Mouse (Mus musculus) neural tube, embryonic 14.5 days (tissue): ENCODE measurements around the gene Ceacam9. TPM values are rescaled to one million over a fixed set of nuclear protein-coding genes. Genes with fewer than 3 reads are reported as not detected.
"Not testable (repeated sequence)": the region's sequence is repeated elsewhere in the genome, so short reads cannot be mapped to it uniquely, and the experiment has no call there.

ENCODE experiments used
- ATAC-seq: fragments of 200-750 bp; cut with Nextera tagmentation; 2 replicates; pipeline ENCODE4 v1.8.0; 2017; ENCODE audit warnings: low read depth, mild to moderate bottlenecking, moderate TSS enrichment, moderate library complexity
- H3K27ac ChIP-seq: fragments of 300-500 bp; sonication (generic); 2 replicates; pipeline ENCODE4 v1.5.1; 2014; ENCODE audit warnings: low read depth, mild to moderate bottlenecking, control low read depth, low read length, moderate library complexity, mixed read lengths
- H3K27me3 ChIP-seq: fragments of 300-500 bp; sonication (generic); 2 replicates; pipeline ENCODE4 v1.6.1; 2014; ENCODE audit warnings: low read length; ENCODE audit not compliant: control insufficient read depth, insufficient read depth
- H3K36me3 ChIP-seq: fragments of 300-500 bp; sonication (generic); 2 replicates; pipeline ENCODE4 v1.6.1; 2014; ENCODE audit warnings: low read length, mixed read lengths; ENCODE audit not compliant: control insufficient read depth, insufficient read depth
- H3K4me1 ChIP-seq: fragments of 300-500 bp; sonication (generic); 2 replicates; pipeline ENCODE4 v1.6.1; 2014; ENCODE audit warnings: low read length; ENCODE audit not compliant: control insufficient read depth, insufficient read depth
- H3K4me2 ChIP-seq: fragments of 300-500 bp; sonication (generic); 2 replicates; pipeline ENCODE4 v1.6.1; 2014; ENCODE audit warnings: mild to moderate bottlenecking, low read depth, low read length, control low read depth
- H3K4me3 ChIP-seq: fragments of 300-500 bp; sonication (generic); 2 replicates; pipeline ENCODE4 v1.5.1; 2014; ENCODE audit warnings: low read depth, low read length, control low read depth, mixed read lengths
- H3K9ac ChIP-seq: fragments of 300-500 bp; sonication (generic); replicated peaks from 2 replicates; pipeline ENCODE4 v1.6.1; 2014; ENCODE audit warnings: low read depth, mild to moderate bottlenecking, control low read depth, low read length, mixed read lengths
- H3K9me3 ChIP-seq: fragments of 300-500 bp; sonication (generic); 2 replicates; pipeline ENCODE4 v1.6.1; 2016; ENCODE audit warnings: low read length; ENCODE audit not compliant: control insufficient read depth
- WGBS: fragments of 180-500 bp; shearing (Covaris S2); extraction: QIAGEN DNeasy Blood & Tissue Kit; methylation state at CpG from one replicate; pipeline ENCODE4 v1.1.7; 2014; 5-methylcytosine and 5-hydroxymethylcytosine counted together
- polyA plus RNA-seq: library from polyadenylated mRNA; unstranded; fragments of >200 nt; fragmentation: Nextera tagmentation; extraction: Ambion mirVana; gene quantifications from 2 replicates; pipeline ENCODE4 v1.2.1, GENCODE M21; 2014

Gene Ceacam9
- polyA plus RNA-seq, 1 experiment from 2014 or later: 0.33 TPM

DNA sequence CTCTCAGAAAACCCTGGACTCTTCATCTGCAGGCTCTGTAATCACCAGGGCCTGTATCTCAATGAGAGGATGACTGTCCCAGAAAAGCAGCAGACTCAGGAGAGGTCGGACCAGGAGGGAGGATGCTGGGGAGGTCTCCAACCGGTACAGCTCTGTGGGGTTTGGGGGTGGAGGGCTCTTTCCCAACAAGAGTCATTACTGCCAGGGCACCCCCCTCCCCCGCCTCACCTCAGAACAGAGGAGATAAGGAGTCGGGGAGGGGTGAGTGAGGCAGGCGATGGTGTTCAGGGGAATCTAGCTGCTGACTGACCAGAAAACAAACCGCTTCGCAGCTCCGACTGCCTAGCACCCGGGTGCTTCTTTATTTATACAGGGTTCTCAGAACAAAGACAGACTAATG lies 13.5 kb upstream of the Ceacam9 start:
- Histone ChIP-seq H3K4me1 (no peaks in the 10 kb centered on the region), H3K9ac (no peak overlapping the region), H3K36me3 (no peaks in the 10 kb centered on the region), H3K4me3 (no peak overlapping the region), H3K27ac (no peak overlapping the region), H3K27me3 (no peaks in the 10 kb centered on the region), H3K9me3 (no peaks in the 10 kb centered on the region), H3K4me2 (no peak overlapping the region)
- WGBS: 32% methylated on average over 9 of the region's 9 CpGs
- no peak for ATAC-seq

DNA sequence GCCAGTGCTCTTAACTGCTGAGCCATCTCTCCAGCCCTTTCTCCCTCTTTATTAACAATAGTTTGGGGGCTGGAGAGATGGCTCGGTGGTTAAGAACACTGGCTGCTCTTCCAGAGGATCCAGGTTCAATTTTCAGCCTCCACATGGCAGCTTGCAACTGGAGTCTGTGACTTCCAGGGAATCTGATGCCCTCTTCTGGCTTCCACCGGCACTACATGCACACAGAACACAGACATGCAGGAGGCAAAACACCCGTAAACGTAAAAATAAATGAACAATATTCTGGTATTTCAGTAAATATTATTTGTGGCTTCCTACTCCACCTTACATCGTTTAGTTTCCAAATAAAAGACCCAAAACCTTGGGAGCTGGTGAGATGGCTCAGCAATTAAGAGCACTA lies 11.1 kb upstream of the Ceacam9 start:
- Histone ChIP-seq H3K27ac (no peak overlapping the region), H3K9ac (no peak overlapping the region), H3K36me3 (no peaks in the 10 kb centered on the region), H3K27me3 (no peaks in the 10 kb centered on the region), H3K4me1 (no peaks in the 10 kb centered on the region), H3K4me3 (no peak overlapping the region), H3K9me3 (no peaks in the 10 kb centered on the region), H3K4me2 (no peak overlapping the region)
- WGBS: 78% methylated on average over 5 of the region's 5 CpGs
- no peak for ATAC-seq

- WGBS: 76% methylated on average over 13 of the region's 13 CpGs
Observed at GRCm38 (mm10) chr7:16712633-16713415, 8.9 kb upstream of the Ceacam9 start.

DNA sequence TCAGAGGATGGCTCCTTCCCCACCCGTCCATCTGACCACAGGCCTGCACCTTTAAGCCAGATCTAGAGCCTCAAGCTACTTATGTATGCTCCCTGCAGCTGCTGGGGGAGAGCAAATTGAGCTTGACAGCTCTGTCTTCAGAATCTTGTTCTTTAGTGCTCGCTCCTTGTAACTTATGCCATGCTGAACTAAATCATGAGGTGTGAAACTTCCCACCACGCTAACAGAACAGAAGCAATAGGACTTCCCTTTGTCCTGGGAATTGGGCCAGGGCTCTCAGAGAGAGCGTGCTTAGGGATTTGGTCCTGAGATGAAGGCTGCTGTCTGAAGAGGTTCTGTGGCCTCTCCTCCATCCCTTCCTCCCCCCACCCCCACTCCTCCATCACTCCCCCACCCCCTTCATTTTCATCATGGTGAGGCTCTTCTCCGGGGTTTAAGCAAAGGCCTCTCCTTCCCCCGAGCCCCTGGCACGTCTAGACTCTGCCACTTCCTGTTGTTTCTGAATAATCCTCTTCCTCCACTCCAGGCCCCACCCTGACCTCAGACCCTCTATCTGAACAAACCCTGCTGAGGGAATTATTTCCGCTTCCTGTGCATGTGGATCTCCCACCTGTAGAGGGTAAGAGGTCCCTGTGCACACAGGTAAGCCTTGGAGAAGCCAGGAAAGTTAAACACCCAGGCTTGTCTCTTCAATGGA lies 5.1 kb upstream of the Ceacam9 start:
- not testable (repeated sequence) for ATAC-seq, H3K9ac ChIP-seq, H3K4me1 ChIP-seq, H3K4me2 ChIP-seq, H3K36me3 ChIP-seq, H3K27ac ChIP-seq, H3K4me3 ChIP-seq, H3K27me3 ChIP-seq, H3K9me3 ChIP-seq
- WGBS: 54% methylated on average over 8 of the region's 8 CpGs

More at GRCm38 (mm10) chr7:16712633-16713415, 8.9 kb upstream of the Ceacam9 start:
- Histone ChIP-seq H3K4me2 (no peak overlapping the region), H3K9ac (no peak overlapping the region), H3K4me1 (no peaks in the 10 kb centered on the region), H3K27me3 (no peaks in the 10 kb centered on the region), H3K36me3 (no peaks in the 10 kb centered on the region), H3K27ac (no peak overlapping the region), H3K9me3 (no peaks in the 10 kb centered on the region), H3K4me3 (no peak overlapping the region)
- ATAC-seq: no peak

- no CpG with 5 or more reads among the region's 3 CpGs for WGBS
- H3K27me3 ChIP-seq, H3K36me3 ChIP-seq, ATAC-seq, H3K4me2 ChIP-seq, H3K9ac ChIP-seq, H3K27ac ChIP-seq, H3K4me3 ChIP-seq, H3K9me3 ChIP-seq, H3K4me1 ChIP-seq: not testable (repeated sequence)
Observed at GRCm38 (mm10) chr7:16722490-16722889, 761 bp downstream of the Ceacam9 start.

DNA sequence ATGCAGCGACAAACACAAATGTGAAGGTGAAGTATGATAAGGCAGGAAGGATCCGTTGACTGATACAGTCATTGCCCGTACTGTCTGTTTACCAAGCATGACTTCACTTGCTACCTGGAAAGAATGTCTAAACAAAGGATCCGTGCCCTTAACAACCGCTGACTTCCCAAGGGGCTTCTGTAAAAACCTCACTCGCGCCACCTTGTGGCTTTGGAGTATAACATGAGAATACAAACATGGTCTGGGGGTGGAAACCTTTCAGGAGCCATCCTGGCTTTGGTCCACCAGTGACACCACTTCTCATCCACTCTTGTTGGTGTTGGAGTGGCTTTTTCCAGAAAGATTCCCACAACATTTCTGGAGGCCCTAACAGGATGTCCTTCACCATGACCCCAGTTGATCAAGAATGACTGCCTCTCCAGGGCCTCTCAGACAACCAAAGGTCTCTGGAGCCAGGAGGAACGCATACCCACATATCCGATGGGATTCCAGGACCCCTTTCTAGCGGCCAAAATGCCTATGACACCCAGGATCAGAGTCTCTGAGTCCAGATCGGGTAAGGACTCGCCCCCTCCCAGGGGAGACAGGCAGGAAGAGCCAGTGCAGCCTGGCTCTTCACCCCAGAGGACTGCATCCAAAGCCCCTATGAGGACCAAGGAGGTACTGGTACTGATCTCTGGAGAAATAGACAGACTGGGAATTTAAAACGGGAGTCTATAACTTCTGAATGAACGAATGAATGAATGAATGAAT lies 7.0 kb downstream of the Ceacam9 start:
- WGBS: 30% methylated on average over 14 of the region's 14 CpGs
- Histone ChIP-seq H3K27me3 (no peaks in the 10 kb centered on the region), H3K27ac (no peak overlapping the region), H3K36me3 (no peaks in the 10 kb centered on the region), H3K9ac (no peak overlapping the region), H3K4me3 (no peak overlapping the region; the same call in 1 of the 2 replicates), H3K9me3 (no peaks in the 10 kb centered on the region), H3K4me2 (peak overlapping the region; percentile 32), H3K4me1 (no peaks in the 10 kb centered on the region)
- ATAC-seq: peak; percentile 67

DNA sequence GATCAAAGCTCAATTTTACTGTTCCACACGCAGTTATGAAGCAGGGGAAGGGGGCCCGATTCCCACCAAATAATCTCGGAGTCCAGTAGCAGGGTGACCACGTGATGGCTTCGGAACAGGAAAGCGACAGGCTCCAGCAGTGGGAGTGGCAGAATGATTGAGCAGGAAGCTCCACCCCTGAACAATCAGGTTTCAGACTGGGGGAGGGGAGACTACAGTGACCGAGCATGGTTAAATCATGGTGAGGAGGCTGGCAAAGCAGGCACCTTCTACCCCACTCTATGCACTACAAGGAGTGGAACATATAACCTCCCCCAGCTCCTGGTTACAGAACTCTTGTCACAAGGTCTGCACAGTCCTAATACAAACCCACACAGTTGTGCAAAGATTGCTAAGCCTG lies 7.8 kb downstream of the Ceacam9 start:
- not testable (repeated sequence) for H3K9me3 ChIP-seq, H3K4me1 ChIP-seq, H3K4me3 ChIP-seq, H3K9ac ChIP-seq, H3K4me2 ChIP-seq, H3K36me3 ChIP-seq, ATAC-seq, H3K27me3 ChIP-seq, H3K27ac ChIP-seq
- WGBS: 4% methylated on average over 7 of the region's 7 CpGs

DNA sequence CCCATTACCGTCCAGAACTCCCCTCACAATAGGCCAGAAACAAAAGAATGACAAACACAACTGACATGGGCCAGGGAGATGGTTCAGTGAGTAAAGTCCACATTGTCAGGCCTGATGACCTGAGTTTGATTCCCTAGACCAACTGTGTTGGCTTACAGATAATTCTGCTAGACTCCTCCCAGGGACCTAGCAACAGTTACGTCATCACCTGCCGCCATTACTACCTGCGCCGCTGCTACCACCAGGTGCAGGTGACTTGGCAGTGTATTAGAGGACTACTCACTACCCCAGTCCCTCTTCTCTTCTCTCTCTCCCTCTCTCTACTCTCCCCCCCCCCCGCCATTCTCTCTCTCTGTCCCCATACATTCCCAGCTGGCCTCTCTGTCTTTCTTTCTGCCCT lies 9.1 kb downstream of the Ceacam9 start:
- Histone ChIP-seq H3K27me3 (no peaks in the 10 kb centered on the region), H3K36me3 (no peaks in the 10 kb centered on the region), H3K9ac (no peak overlapping the region), H3K4me2 (no peak overlapping the region), H3K4me3 (no peak overlapping the region), H3K27ac (no peak overlapping the region), H3K9me3 (no peaks in the 10 kb centered on the region), H3K4me1 (no peaks in the 10 kb centered on the region)
- ATAC-seq: no peak
- WGBS: 87% methylated on average over 5 of the region's 6 CpGs
